Mouse (Mus musculus) liver, embryonic 14.5 days (tissue): ENCODE data around the gene Dnmt3b. TPM values are rescaled to one million over a fixed set of nuclear protein-coding genes. Genes with fewer than 3 reads are reported as not detected.

Experiments used
- ATAC-seq: fragments of 200-750 bp; cut with Nextera tagmentation; 2 replicates; pipeline ENCODE4 v1.8.0; 2017; ENCODE audit warnings: moderate number of reproducible peaks, mild to moderate bottlenecking, moderate library complexity; ENCODE audit not compliant: insufficient read depth
- DNase-seq, 3 experiments: peaks; one replicate each; pipeline ENCODE4 v3.0.0-alpha.2; 2012 to 2013; ENCODE audit warnings: low read depth in 3 of 3, low spot score in 3 of 3
- H3K27ac ChIP-seq: fragments of 300-500 bp; sonication (generic); 2 replicates; pipeline ENCODE4 v1.5.1; 2014; ENCODE audit warnings: moderate library complexity, mild to moderate bottlenecking, control low read depth, inconsistent platforms
- H3K27me3 ChIP-seq: fragments of 300-500 bp; sonication (generic); 2 replicates; pipeline ENCODE4 v1.6.1; 2014; ENCODE audit warnings: mild to moderate bottlenecking, low read length, moderate library complexity; ENCODE audit not compliant: control insufficient read depth, insufficient read depth
- H3K36me3 ChIP-seq: fragments of 300-500 bp; sonication (generic); replicated peaks from 2 replicates; pipeline ENCODE4 v1.6.1; 2014; ENCODE audit warnings: low read depth; ENCODE audit not compliant: control insufficient read depth, insufficient read depth
- H3K4me1 ChIP-seq, 2 experiments: fragments of 200-500 bp in 1 of 2; fragments of 300-500 bp in 1 of 2; sonication (generic) in 1 of 2; replicated peaks; 2 replicates each; pipeline ENCODE4 v1.6.1; 2012 to 2014; ENCODE audit warnings: antibody characterized with exemption in 1 of 2, inconsistent platforms in 1 of 2, low read length in 1 of 2; ENCODE audit not compliant: control insufficient read depth in 2 of 2, insufficient read depth in 2 of 2
- H3K4me2 ChIP-seq: fragments of 300-500 bp; sonication (generic); 2 replicates; pipeline ENCODE4 v1.6.1; 2014; ENCODE audit warnings: low read depth, mild to moderate bottlenecking, control low read depth, moderate library complexity
- H3K4me3 ChIP-seq, 2 experiments: fragments of 200-500 bp in 1 of 2; fragments of 300-500 bp in 1 of 2; sonication (generic) in 1 of 2; 2 replicates each; pipeline ENCODE4 v1.5.1; 2012 to 2014; ENCODE audit warnings: low read depth in 2 of 2, low read length in 2 of 2, mild to moderate bottlenecking in 2 of 2, control low read depth in 1 of 2, inconsistent platforms in 1 of 2, moderate library complexity in 1 of 2; ENCODE audit not compliant: insufficient read depth in 1 of 2
- H3K9ac ChIP-seq: fragments of 300-500 bp; sonication (generic); replicated peaks from 2 replicates; pipeline ENCODE4 v1.6.1; 2014; ENCODE audit warnings: mild to moderate bottlenecking, control low read depth, moderate library complexity
- H3K9me3 ChIP-seq: fragments of 300-500 bp; sonication (generic); 2 replicates; pipeline ENCODE4 v1.6.1; 2016; ENCODE audit warnings: low read length, mixed read lengths; ENCODE audit not compliant: control insufficient read depth
- CTCF ChIP-seq: IDR thresholded peaks from 2 replicates; pipeline ENCODE4 v1.5.1; 2016; ENCODE audit warnings: antibody characterized with exemption, low read depth, control low read depth
- EP300 ChIP-seq: IDR thresholded peaks from 2 replicates; pipeline ENCODE4 v1.6.1; 2016; ENCODE audit warnings: antibody characterized with exemption, low read depth
- WGBS: fragments of 180-500 bp; shearing (Covaris S2); extraction: QIAGEN DNeasy Blood & Tissue Kit; methylation state at CpG from one replicate; pipeline ENCODE4 v1.1.7; 2014; ENCODE audit not compliant: insufficient replicate concordance; 5-methylcytosine and 5-hydroxymethylcytosine counted together
- polyA plus RNA-seq, 2 experiments: library from polyadenylated mRNA; depleted of rRNA in 1 of 2; stranded (reverse) in 1 of 2; unstranded in 1 of 2; fragments of >200 nt; fragmentation: Nextera tagmentation in 1 of 2; extraction: Ambion mirVana in 1 of 2; gene quantifications; 2 replicates each; pipeline versions ENCODE4 v1.2.1 to v1.2.3; 2012 to 2014

The Dnmt3b gene
- polyA plus RNA-seq, 2 experiments, result 2.8 to 4.1 TPM

DNA sequence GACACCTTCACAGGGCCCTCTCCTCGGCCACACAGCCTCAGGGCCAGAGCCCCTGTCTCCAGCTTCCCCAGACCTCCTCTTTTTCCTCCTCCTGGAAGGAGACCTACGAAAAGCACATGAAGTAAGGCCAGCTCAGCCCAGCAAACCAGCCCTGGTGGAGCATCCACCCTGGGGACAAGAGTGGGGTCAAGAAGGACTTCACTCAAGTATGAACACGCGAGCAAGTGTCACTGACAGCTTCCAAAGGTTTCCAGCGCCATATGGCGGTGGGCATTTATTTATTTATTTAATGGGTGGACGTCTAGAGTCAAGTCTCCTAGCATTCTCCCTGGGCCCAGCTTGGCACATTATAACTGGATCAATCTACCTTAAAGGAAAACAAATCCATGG, 38.0 kb upstream of the Dnmt3b start:
- H3K9me3 ChIP-seq, result no peaks in the 10 kb centered on the region
- DNase-seq (no peak), ATAC-seq (no peak)
- H3K4me1 ChIP-seq, result peaks cover 43 to 50% of the 10 kb centered on the region in 2 experiments
- peak overlapping the region; percentile 49 for H3K4me2 ChIP-seq
- no peaks in the 10 kb centered on the region for H3K27me3 ChIP-seq
- no peak overlapping the region for H3K4me3 ChIP-seq
- peak overlapping the region; percentile 56; the same call in 1 of the 2 replicates for H3K9ac ChIP-seq
- no peak for TF ChIP-seq CTCF
- no peak for TF ChIP-seq EP300
- H3K36me3 ChIP-seq, result no peaks in the 10 kb centered on the region
- H3K27ac ChIP-seq, result peak overlapping the region; percentile 76
- WGBS, result 16% methylated on average over 7 of the region's 7 CpGs

DNA sequence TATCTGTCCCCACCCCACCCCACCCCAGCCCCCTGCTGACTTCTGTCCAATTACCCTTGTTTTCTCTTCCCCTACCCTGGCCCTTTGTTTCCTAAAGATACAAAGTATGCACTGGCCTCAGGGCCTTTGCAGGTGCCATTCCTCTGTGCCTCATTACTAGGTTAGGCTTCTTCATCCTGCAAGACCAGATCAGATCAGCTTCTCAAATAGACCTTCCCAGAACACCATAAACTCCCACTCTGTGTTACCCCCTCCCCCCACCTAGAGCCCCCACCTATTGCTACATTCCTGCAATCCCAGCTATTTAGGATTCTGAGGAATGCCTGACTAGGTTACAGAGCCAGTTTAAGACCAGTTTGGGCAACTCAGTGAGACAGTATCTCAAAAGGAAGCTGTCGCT, 37.5 kb upstream of the Dnmt3b start:
- no peak overlapping the region for H3K9ac ChIP-seq
- TF ChIP-seq EP300, result no peak
- TF ChIP-seq CTCF, result no peak
- no peak for DNase-seq
- peaks cover 42 to 46% of the 10 kb centered on the region in 2 experiments for H3K4me1 ChIP-seq
- WGBS, result 91% methylated on average over 1 of the region's 1 CpGs
- no peak for ATAC-seq
- no peaks in the 10 kb centered on the region for H3K27me3 ChIP-seq
- H3K4me3 ChIP-seq, result no peak overlapping the region
- H3K27ac ChIP-seq, result no peak overlapping the region
- no peaks in the 10 kb centered on the region for H3K9me3 ChIP-seq
- no peaks in the 10 kb centered on the region for H3K36me3 ChIP-seq
- no peak overlapping the region for H3K4me2 ChIP-seq

DNA sequence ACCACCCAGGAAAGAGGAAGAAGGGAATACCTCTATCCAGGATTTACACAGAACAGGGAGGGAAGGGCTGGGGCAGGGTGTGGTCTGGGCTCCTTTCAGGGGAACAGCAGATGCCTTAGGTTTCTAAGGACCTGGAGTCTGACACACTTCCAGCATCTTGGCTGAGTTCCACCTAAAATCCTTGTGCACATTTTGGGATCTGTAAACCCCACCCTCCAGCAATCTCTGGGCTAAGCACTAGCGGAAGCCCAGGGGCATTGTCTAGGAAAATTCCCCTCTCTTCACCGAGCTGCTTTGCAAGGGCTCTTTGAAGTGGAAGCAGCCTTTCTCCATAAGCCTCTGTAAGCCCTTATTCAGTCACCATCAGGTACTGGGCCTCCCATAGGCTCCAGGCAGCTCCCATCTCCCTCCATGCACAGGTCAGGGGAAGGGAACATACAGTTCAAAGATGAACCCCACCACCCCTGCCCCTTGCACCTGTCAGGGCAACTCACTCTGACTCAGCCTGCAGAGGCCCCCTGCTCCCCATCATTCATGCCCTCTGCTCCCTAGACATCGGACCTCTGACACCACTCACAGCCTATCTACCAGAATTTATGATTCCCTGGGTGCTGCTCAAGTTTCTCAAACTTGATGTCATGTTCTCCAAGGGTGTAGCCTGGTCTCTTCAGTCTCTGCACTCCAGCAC, 36.5 kb upstream of the Dnmt3b start:
- 49% methylated on average over 3 of the region's 3 CpGs for WGBS
- H3K4me3 ChIP-seq, result no peak overlapping the region
- H3K27ac ChIP-seq, result no peak overlapping the region
- no peak overlapping the region for H3K9ac ChIP-seq
- H3K9me3 ChIP-seq, result no peaks in the 10 kb centered on the region
- no peak for DNase-seq
- H3K27me3 ChIP-seq, result no peaks in the 10 kb centered on the region
- ATAC-seq, result no peak
- H3K36me3 ChIP-seq, result no peaks in the 10 kb centered on the region
- H3K4me1 ChIP-seq, result peaks cover 32 to 37% of the 10 kb centered on the region in 2 experiments
- H3K4me2 ChIP-seq, result no peak overlapping the region
- no peak for TF ChIP-seq CTCF
- TF ChIP-seq EP300, result no peak

DNA sequence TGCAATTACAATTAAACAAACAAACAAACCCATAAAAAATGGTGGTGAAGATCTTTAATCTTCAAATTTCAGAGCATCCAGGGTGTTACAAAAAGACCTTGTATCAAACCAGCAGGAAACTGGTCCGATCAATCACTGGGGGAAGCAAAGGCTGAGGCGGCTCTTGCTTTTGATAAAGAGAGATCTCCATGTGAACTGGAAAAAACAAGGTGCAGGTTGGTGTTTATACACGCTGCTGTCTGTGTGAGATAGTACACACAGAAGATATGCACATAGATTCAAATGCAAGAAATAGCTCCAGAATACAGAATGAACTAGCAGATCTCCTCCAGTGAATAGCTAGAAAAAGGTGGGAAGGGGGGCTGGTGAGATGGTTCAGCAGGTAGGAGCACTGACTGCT, 32.4 kb upstream of the Dnmt3b start:
- H3K9ac ChIP-seq, result no peak overlapping the region
- TF ChIP-seq EP300 (no peak), CTCF (no peak)
- H3K4me1 ChIP-seq, result no peaks in the 10 kb centered on the region
- no peak for DNase-seq
- H3K9me3 ChIP-seq, result no peaks in the 10 kb centered on the region
- H3K27ac ChIP-seq, result no peak overlapping the region
- H3K27me3 ChIP-seq, result no peaks in the 10 kb centered on the region
- ATAC-seq, result no peak
- H3K4me3 ChIP-seq, result no peak overlapping the region
- H3K4me2 ChIP-seq, result no peak overlapping the region
- 15% methylated on average over 3 of the region's 3 CpGs for WGBS
- H3K36me3 ChIP-seq, result peaks cover 14% of the 10 kb centered on the region

DNA sequence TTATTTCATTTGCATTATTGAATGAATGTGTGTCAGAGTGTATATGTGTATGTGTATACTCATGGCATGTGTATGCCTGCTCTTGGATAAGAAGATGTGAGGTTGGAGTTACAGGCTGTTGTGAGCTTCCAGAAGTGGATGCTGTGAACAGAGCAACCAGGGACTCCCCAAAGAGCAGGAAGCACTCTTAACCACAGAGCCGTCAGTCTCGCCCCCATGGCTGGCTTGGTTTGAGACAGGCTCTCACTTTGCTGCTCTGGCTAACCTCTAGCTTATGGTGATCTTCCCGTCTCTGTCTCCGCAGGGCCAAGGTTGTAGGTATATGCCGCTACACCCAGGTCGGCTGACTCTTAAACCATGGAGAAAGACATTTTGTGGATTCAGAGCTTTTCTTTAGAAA, 30.8 kb upstream of the Dnmt3b start:
- Histone ChIP-seq H3K9me3 (no peaks in the 10 kb centered on the region), H3K9ac (no peak overlapping the region), H3K4me1 (no peaks in the 10 kb centered on the region), H3K4me2 (no peak overlapping the region), H3K27ac (no peak overlapping the region), H3K36me3 (peaks cover 20% of the 10 kb centered on the region), H3K4me3 (no peak overlapping the region), H3K27me3 (no peaks in the 10 kb centered on the region)
- DNase-seq (no peak), ATAC-seq (no peak)
- TF ChIP-seq CTCF (no peak), EP300 (no peak)
- WGBS, result 60% methylated on average over 6 of the region's 6 CpGs
